Mouse (Mus musculus): Measurements from ENCODE around the gene F11. TPM values are rescaled to one million over a fixed set of nuclear protein-coding genes. Genes with fewer than 3 reads are reported as not detected.

Gene F11
- total and polyA plus RNA-seq, 3 experiments = not detected

GRCm38 (mm10) chr8:45238282-45238681, 23.5 kb downstream of the F11 start:
- H3K9me3 ChIP-seq (replicated peaks) = peaks cover 46% of the 10 kb centered on the region
- TF ChIP-seq CTCF (IDR thresholded peaks at IDR 0.05; ENCODE audit: low read depth, low read length) = no peak
- TF ChIP-seq GATA1 (IDR thresholded peaks at IDR 0.05; ENCODE audit: borderline replicate concordance, low read length) = no peak
- TF ChIP-seq TAL1 (conservative IDR thresholded peaks at IDR 0.05; ENCODE audit: low read depth, low read length) = no peak
- TF ChIP-seq POLR2AphosphoS5 (IDR thresholded peaks at IDR 0.05; ENCODE audit: insufficient replicate concordance, low read depth, low read length) = no peak
- no peak for TF ChIP-seq GATA2 (IDR thresholded peaks at IDR 0.05; ENCODE audit: borderline replicate concordance, low read depth, low read length)
- H3K4me3 ChIP-seq (ENCODE audit: low read depth, low read length) = no peak overlapping the region
- H3K27me3 ChIP-seq (ENCODE audit: insufficient read depth, low read length) = no peaks in the 10 kb centered on the region
- DNase-seq (ENCODE audit: low spot score) = no peak
- H3K4me1 ChIP-seq (ENCODE audit: insufficient read depth, low read depth, low read length) = no peaks in the 10 kb centered on the region
- ATAC-seq (ENCODE audit: extremely low read depth, insufficient number of reproducible peaks, low FRiP score, poor library complexity, severe bottlenecking) = no peak
- no peaks in the 10 kb centered on the region for H3K36me3 ChIP-seq (replicated peaks)

GRCm38 (mm10) chr8:45236164-45236912, 25.5 kb downstream of the F11 start:
- DNase-seq (ENCODE audit: low spot score) = no peak
- no peaks in the 10 kb centered on the region for H3K36me3 ChIP-seq (replicated peaks)
- no peak for ATAC-seq (ENCODE audit: extremely low read depth, insufficient number of reproducible peaks, low FRiP score, poor library complexity, severe bottlenecking)
- no peaks in the 10 kb centered on the region for H3K27me3 ChIP-seq (ENCODE audit: insufficient read depth, low read length)
- H3K4me1 ChIP-seq (ENCODE audit: insufficient read depth, low read depth, low read length) = no peaks in the 10 kb centered on the region
- TF ChIP-seq CTCF (IDR thresholded peaks at IDR 0.05; ENCODE audit: low read depth, low read length) (no peak), GATA2 (IDR thresholded peaks at IDR 0.05; ENCODE audit: borderline replicate concordance, low read depth, low read length) (no peak), GATA1 (IDR thresholded peaks at IDR 0.05; ENCODE audit: borderline replicate concordance, low read length) (no peak), TAL1 (conservative IDR thresholded peaks at IDR 0.05; ENCODE audit: low read depth, low read length) (no peak), POLR2AphosphoS5 (IDR thresholded peaks at IDR 0.05; ENCODE audit: insufficient replicate concordance, low read depth, low read length) (no peak)
- H3K9me3 ChIP-seq (replicated peaks) = peaks cover 43% of the 10 kb centered on the region
- H3K4me3 ChIP-seq (ENCODE audit: low read depth, low read length) = no peak overlapping the region

- no peak for TF ChIP-seq POLR2AphosphoS5 (IDR thresholded peaks at IDR 0.05; ENCODE audit: insufficient replicate concordance, low read depth, low read length)
- no peak for TF ChIP-seq GATA1 (IDR thresholded peaks at IDR 0.05; ENCODE audit: borderline replicate concordance, low read length)
- no peak for TF ChIP-seq CTCF (IDR thresholded peaks at IDR 0.05; ENCODE audit: low read depth, low read length)
- no peak for TF ChIP-seq TAL1 (conservative IDR thresholded peaks at IDR 0.05; ENCODE audit: low read depth, low read length)
- no peak for TF ChIP-seq GATA2 (IDR thresholded peaks at IDR 0.05; ENCODE audit: borderline replicate concordance, low read depth, low read length)
- H3K27me3 ChIP-seq (ENCODE audit: insufficient read depth, low read length) = no peaks in the 10 kb centered on the region
- H3K36me3 ChIP-seq (replicated peaks) = no peaks in the 10 kb centered on the region
- H3K9me3 ChIP-seq (replicated peaks) = peaks cover 38% of the 10 kb centered on the region
- DNase-seq (ENCODE audit: low spot score) (no peak), ATAC-seq (ENCODE audit: extremely low read depth, insufficient number of reproducible peaks, low FRiP score, poor library complexity, severe bottlenecking) (no peak)
- H3K4me1 ChIP-seq (ENCODE audit: insufficient read depth, low read depth, low read length) = no peaks in the 10 kb centered on the region
- H3K4me3 ChIP-seq (ENCODE audit: low read depth, low read length) = no peak overlapping the region
These were observed 26.6 kb downstream of the F11 start for GRCm38 (mm10) chr8:45235228-45235627.

- TF ChIP-seq GATA2 (IDR thresholded peaks at IDR 0.05; ENCODE audit: borderline replicate concordance, low read depth, low read length) = no peak
- no peak for TF ChIP-seq GATA1 (IDR thresholded peaks at IDR 0.05; ENCODE audit: borderline replicate concordance, low read length)
- TF ChIP-seq TAL1 (conservative IDR thresholded peaks at IDR 0.05; ENCODE audit: low read depth, low read length) = no peak
- TF ChIP-seq POLR2AphosphoS5 (IDR thresholded peaks at IDR 0.05; ENCODE audit: insufficient replicate concordance, low read depth, low read length) = no peak
- no peak for TF ChIP-seq CTCF (IDR thresholded peaks at IDR 0.05; ENCODE audit: low read depth, low read length)
- Histone ChIP-seq H3K36me3 (replicated peaks) (no peaks in the 10 kb centered on the region), H3K9me3 (replicated peaks) (peaks cover 31% of the 10 kb centered on the region), H3K27me3 (ENCODE audit: insufficient read depth, low read length) (no peaks in the 10 kb centered on the region), H3K4me3 (ENCODE audit: low read depth, low read length) (no peak overlapping the region), H3K4me1 (ENCODE audit: insufficient read depth, low read depth, low read length) (no peaks in the 10 kb centered on the region)
- ATAC-seq (ENCODE audit: extremely low read depth, insufficient number of reproducible peaks, low FRiP score, poor library complexity, severe bottlenecking) (no peak), DNase-seq (ENCODE audit: low spot score) (no peak)
These were observed 28.6 kb downstream of the F11 start for GRCm38 (mm10) chr8:45233256-45233655.

GRCm38 (mm10) chr8:45202476-45202875, 59.4 kb downstream of the F11 start:
- TF ChIP-seq TAL1 (conservative IDR thresholded peaks at IDR 0.05; ENCODE audit: low read depth, low read length) = no peak
- no peak overlapping the region for H3K4me3 ChIP-seq (ENCODE audit: low read depth, low read length)
- no peak for ATAC-seq (ENCODE audit: extremely low read depth, insufficient number of reproducible peaks, low FRiP score, poor library complexity, severe bottlenecking)
- no peaks in the 10 kb centered on the region for H3K27me3 ChIP-seq (ENCODE audit: insufficient read depth, low read length)
- peaks cover 15% of the 10 kb centered on the region for H3K9me3 ChIP-seq (replicated peaks)
- no peak for DNase-seq (ENCODE audit: low spot score)
- no peaks in the 10 kb centered on the region for H3K36me3 ChIP-seq (replicated peaks)
- H3K4me1 ChIP-seq (ENCODE audit: insufficient read depth, low read depth, low read length) = no peaks in the 10 kb centered on the region

GRCm38 (mm10) chr8:45201605-45202004, 60.2 kb downstream of the F11 start:
- no peak overlapping the region for H3K4me3 ChIP-seq (ENCODE audit: low read depth, low read length)
- no peaks in the 10 kb centered on the region for H3K27me3 ChIP-seq (ENCODE audit: insufficient read depth, low read length)
- DNase-seq (ENCODE audit: low spot score) = no peak
- H3K36me3 ChIP-seq (replicated peaks) = no peaks in the 10 kb centered on the region
- ATAC-seq (ENCODE audit: extremely low read depth, insufficient number of reproducible peaks, low FRiP score, poor library complexity, severe bottlenecking) = no peak
- peaks cover 14% of the 10 kb centered on the region for H3K9me3 ChIP-seq (replicated peaks)
- H3K4me1 ChIP-seq (ENCODE audit: insufficient read depth, low read depth, low read length) = no peaks in the 10 kb centered on the region
- TF ChIP-seq GATA2 (IDR thresholded peaks at IDR 0.05; ENCODE audit: borderline replicate concordance, low read depth, low read length) (no peak), CTCF (IDR thresholded peaks at IDR 0.05; ENCODE audit: low read depth, low read length) (no peak), POLR2AphosphoS5 (IDR thresholded peaks at IDR 0.05; ENCODE audit: insufficient replicate concordance, low read depth, low read length) (no peak), TAL1 (conservative IDR thresholded peaks at IDR 0.05; ENCODE audit: low read depth, low read length) (no peak), GATA1 (IDR thresholded peaks at IDR 0.05; ENCODE audit: borderline replicate concordance, low read length) (no peak)
